In genomic region chr7:139248615-139249405, GRCm38 (mm10) we compare ENCODE assay signal across 7 mouse cellular contexts. TPM values are rescaled to one million over a fixed set of nuclear protein-coding genes. Genes with fewer than 3 reads are reported as not detected.
DNase-seq lines count a peak whose midpoint lies in the region; ATAC-seq lines count a peak whose summit lies in the region.

No protein-coding gene starts in this region.

- WGBS in embryonic facial prominence, embryonic 12.5 days: under 1% methylated on average over 45 of the region's 45 CpGs
- 2% methylated on average over 45 of the region's 45 CpGs for WGBS in hindbrain, embryonic 14.5 days

- H3K27me3 ChIP-seq in embryonic facial prominence, embryonic 12.5 days: peaks cover 10% of the 10 kb centered on the region; the same call in 1 of the 2 replicates
- 0 out of 2 replicates have a peak, but pooled peaks cover 11% of the 10 kb centered on the region for H3K27me3 ChIP-seq in hindbrain, embryonic 14.5 days (ENCODE audit: control insufficient read depth, insufficient read depth, low read length)

- H3K4me1 ChIP-seq in embryonic facial prominence, embryonic 12.5 days: peaks cover 40% of the 10 kb centered on the region
- peaks cover 38% of the 10 kb centered on the region for H3K4me1 ChIP-seq in hindbrain, embryonic 14.5 days (replicated peaks; ENCODE audit: control insufficient read depth, insufficient read depth, low read length)

- H3K4me2 ChIP-seq in embryonic facial prominence, embryonic 12.5 days (replicated peaks): peak overlapping the region; percentile 95
- peak overlapping the region; percentile 96 for H3K4me2 ChIP-seq in hindbrain, embryonic 14.5 days (replicated peaks)

- H3K36me3 ChIP-seq in embryonic facial prominence, embryonic 12.5 days: no peaks in the 10 kb centered on the region
- no peaks in the 10 kb centered on the region for H3K36me3 ChIP-seq in hindbrain, embryonic 14.5 days (replicated peaks; ENCODE audit: control insufficient read depth, insufficient read depth)

- no peak for ATAC-seq in embryonic facial prominence, embryonic 12.5 days (ENCODE audit: insufficient number of reproducible peaks, insufficient read depth, low FRiP score, low TSS enrichment)
- peak; percentile 11 for ATAC-seq in hindbrain, embryonic 14.5 days (ENCODE audit: low FRiP score)
- ATAC-seq in megakaryocyte, adult 5-6 weeks (ENCODE audit: poor library complexity, severe bottlenecking): peak; percentile 35
- no peak for ATAC-seq in monocyte, adult 5-6 weeks (replicated peaks; ENCODE audit: insufficient number of reproducible peaks, low FRiP score, low TSS enrichment, poor library complexity, severe bottlenecking)

- H3K9me3 ChIP-seq in embryonic facial prominence, embryonic 12.5 days: no peaks in the 10 kb centered on the region
- H3K9me3 ChIP-seq in hindbrain, embryonic 14.5 days (ENCODE audit: control insufficient read depth, low read length): no peaks in the 10 kb centered on the region

- peak overlapping the region; percentile 66 for H3K4me3 ChIP-seq in embryonic facial prominence, embryonic 12.5 days
- H3K4me3 ChIP-seq in hindbrain, embryonic 14.5 days (replicated peaks; ENCODE audit: low read length): peak overlapping the region; percentile 72

- peak overlapping the region; percentile 37; the same call in 1 of the 2 replicates for H3K27ac ChIP-seq in embryonic facial prominence, embryonic 12.5 days
- H3K27ac ChIP-seq in hindbrain, embryonic 14.5 days: peak overlapping the region; percentile 3; the same call in 1 of the 2 replicates

- DNase-seq in ovary, adult 18-20 months (ENCODE audit: low spot score): peak; percentile 31
- no peak for DNase-seq in ovary, postnatal 14 days (ENCODE audit: low spot score)
- DNase-seq in ZHBTc4 (ENCODE audit: low read depth, low spot score): peak; percentile 25
- DNase-seq in hindbrain, embryonic 14.5 days (ENCODE audit: low spot score): no peak

- H3K9ac ChIP-seq in embryonic facial prominence, embryonic 12.5 days: peak overlapping the region; percentile 73
- H3K9ac ChIP-seq in hindbrain, embryonic 14.5 days: peak overlapping the region; percentile 84

RNA-seq across cellular contexts. Expression of gene Pwwp2b, which starts 0.5 kb away (rescaled TPM):
- polyA plus RNA-seq in embryonic facial prominence, embryonic 12.5 days (2016; fragmentation: Nextera tagmentation; extraction: Ambion mirVana): 10.1 and 10.8 TPM in 2 replicates
- 5.2 and 5.3 TPM in 2 replicates for polyA plus RNA-seq in hindbrain, embryonic 14.5 days (2014; fragmentation: Nextera tagmentation; extraction: Ambion mirVana)
- total RNA-seq in megakaryocyte, adult 5-6 weeks (2015): 3.0 and 3.3 TPM in 2 replicates
- total RNA-seq in megakaryocyte, adult 5-6 weeks (2017): 1.8 and 2.6 TPM in 2 replicates
- 1.4 to 4.4 TPM (median 2.5 TPM) in 3 replicates for total RNA-seq in monocyte, adult 5-6 weeks (2017)

RNA-seq across cellular contexts. Expression of gene Stk32c, which starts 35.7 kb away (rescaled TPM):
- polyA plus RNA-seq in embryonic facial prominence, embryonic 12.5 days (2016; fragmentation: Nextera tagmentation; extraction: Ambion mirVana): 0.26 and 0.31 TPM in 2 replicates
- 1.2 and 2.8 TPM in 2 replicates for polyA plus RNA-seq in hindbrain, embryonic 14.5 days (2014; fragmentation: Nextera tagmentation; extraction: Ambion mirVana)
- total RNA-seq in megakaryocyte, adult 5-6 weeks (2015): 0.11 TPM in 1 of 2 replicates, not detected in the other
- total RNA-seq in megakaryocyte, adult 5-6 weeks (2017): not detected in 2 replicates
- 8.6 to 15.5 TPM (median 9.7 TPM) in 3 replicates for total RNA-seq in monocyte, adult 5-6 weeks (2017)

RNA-seq across cellular contexts. Expression of gene Lrrc27, which starts 36.0 kb away (rescaled TPM):
- 2.6 and 2.7 TPM in 2 replicates for polyA plus RNA-seq in embryonic facial prominence, embryonic 12.5 days (2016; fragmentation: Nextera tagmentation; extraction: Ambion mirVana)
- polyA plus RNA-seq in hindbrain, embryonic 14.5 days (2014; fragmentation: Nextera tagmentation; extraction: Ambion mirVana): 5.2 and 6.2 TPM in 2 replicates
- 1.3 and 3.4 TPM in 2 replicates for total RNA-seq in megakaryocyte, adult 5-6 weeks (2015)
- 0.81 and 3.2 TPM in 2 replicates for total RNA-seq in megakaryocyte, adult 5-6 weeks (2017)
- total RNA-seq in monocyte, adult 5-6 weeks (2017): 0.53 to 1.3 TPM in 2 of 3 replicates, not detected in the other

Comparison
In these comparisons a context has a peak if more than half of its experiments do, and no peak if none do; other contexts are left out.
1. DNase-seq: peak in ovary, adult 18-20 months (single experiment) and ZHBTc4 (single experiment); none in ovary, postnatal 14 days (single experiment) and hindbrain, embryonic 14.5 days (single experiment).
2. ATAC-seq: peak in hindbrain, embryonic 14.5 days (single experiment) and megakaryocyte, adult 5-6 weeks (single experiment); none in embryonic facial prominence, embryonic 12.5 days (single experiment) and monocyte, adult 5-6 weeks (single experiment).